Mouse (Mus musculus): ENCODE measurements around the gene 9930022D16Rik. TPM values are rescaled to one million over a fixed set of nuclear protein-coding genes. Genes with fewer than 3 reads are reported as not detected.

9930022D16Rik gene
- polyA plus RNA-seq (2012; rRNA removed): not detected in 2 replicates

- no peaks in the 10 kb centered on the region for H3K4me1 ChIP-seq (ENCODE audit: control insufficient read depth, insufficient read depth, low read length)
- WGBS: 79% methylated on average over 6 of the region's 6 CpGs
- no peaks in the 10 kb centered on the region for H3K36me3 ChIP-seq (ENCODE audit: control insufficient read depth, insufficient read depth, low read length)
- DNase-seq: no peak
- TF ChIP-seq CTCF (conservative IDR thresholded peaks at IDR 0.05; ENCODE audit: insufficient read depth, insufficient read length, low read depth, low read length): no peak
- no peak for TF ChIP-seq POLR2A (IDR thresholded peaks at IDR 0.05; ENCODE audit: low read depth, low read length)
- H3K27me3 ChIP-seq (replicated peaks; ENCODE audit: control insufficient read depth, insufficient read depth, low read length): no peaks in the 10 kb centered on the region
- H3K27ac ChIP-seq (ENCODE audit: insufficient read depth, low read depth, low read length): no peak within 1 kb of the TSS
- no peak within 1 kb of the TSS for H3K4me3 ChIP-seq (ENCODE audit: insufficient read depth, low read depth, low read length)
Observed at GRCm38 (mm10) chr11:109413617-109414016, at the start of gene 9930022D16Rik. TSS of gene 9930022D16Rik (plus strand) at chr11:109413917.

GRCm38 (mm10) chr11:109364337-109364736 is 49.4 kb upstream of the 9930022D16Rik start:
- WGBS: 32% methylated on average over 2 of the region's 2 CpGs
- Histone ChIP-seq H3K4me1 (ENCODE audit: control insufficient read depth, insufficient read depth, low read length) (peaks cover 45% of the 10 kb centered on the region), H3K4me3 (ENCODE audit: insufficient read depth, low read depth, low read length) (peak overlapping the region; percentile 12; the same call in 1 of the 2 replicates), H3K27ac (ENCODE audit: insufficient read depth, low read depth, low read length) (peak overlapping the region; percentile 58), H3K27me3 (replicated peaks; ENCODE audit: control insufficient read depth, insufficient read depth, low read length) (no peaks in the 10 kb centered on the region), H3K36me3 (ENCODE audit: control insufficient read depth, insufficient read depth, low read length) (no peaks in the 10 kb centered on the region; the same call in 1 of the 2 replicates)
- peak; percentile 59 for DNase-seq
- TF ChIP-seq CTCF (conservative IDR thresholded peaks at IDR 0.05; ENCODE audit: insufficient read depth, insufficient read length, low read depth, low read length) (no peak), POLR2A (IDR thresholded peaks at IDR 0.05; ENCODE audit: low read depth, low read length) (no peak)

DNA sequence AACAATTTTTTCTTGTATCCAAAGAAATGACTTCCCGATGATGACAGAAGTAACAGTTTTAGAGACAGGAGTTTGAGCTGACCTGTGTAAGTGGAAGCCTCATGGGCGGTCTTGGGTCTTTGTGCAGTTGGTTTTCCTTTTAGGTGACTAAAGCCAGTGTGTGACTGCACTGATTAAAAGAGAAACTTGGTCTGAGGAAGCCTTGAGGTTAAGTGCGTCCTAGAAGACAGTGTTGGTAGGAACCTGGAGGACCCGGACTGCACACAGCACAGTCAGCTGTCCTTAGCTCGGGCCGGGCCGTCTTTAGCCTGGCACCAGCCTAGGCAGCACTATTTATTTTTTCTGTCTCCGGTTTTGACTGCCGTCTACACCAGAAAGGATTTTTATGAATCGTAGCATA is 48.8 kb upstream of the 9930022D16Rik start:
- H3K4me3 ChIP-seq (ENCODE audit: insufficient read depth, low read depth, low read length): peak overlapping the region; percentile 31; the same call in 1 of the 2 replicates
- H3K36me3 ChIP-seq (ENCODE audit: control insufficient read depth, insufficient read depth, low read length): no peaks in the 10 kb centered on the region; the same call in 1 of the 2 replicates
- peak overlapping the region; percentile 58; the same call in 1 of the 2 replicates for H3K27ac ChIP-seq (ENCODE audit: insufficient read depth, low read depth, low read length)
- peaks cover 46% of the 10 kb centered on the region for H3K4me1 ChIP-seq (ENCODE audit: control insufficient read depth, insufficient read depth, low read length)
- no peaks in the 10 kb centered on the region for H3K27me3 ChIP-seq (replicated peaks; ENCODE audit: control insufficient read depth, insufficient read depth, low read length)
- TF ChIP-seq POLR2A (IDR thresholded peaks at IDR 0.05; ENCODE audit: low read depth, low read length): no peak
- no peak for TF ChIP-seq CTCF (conservative IDR thresholded peaks at IDR 0.05; ENCODE audit: insufficient read depth, insufficient read length, low read depth, low read length)
- 25% methylated on average over 10 of the region's 10 CpGs for WGBS
- peak; percentile 33 for DNase-seq

- peaks cover 42% of the 10 kb centered on the region for H3K4me1 ChIP-seq (ENCODE audit: control insufficient read depth, insufficient read depth, low read length)
- H3K27ac ChIP-seq (ENCODE audit: insufficient read depth, low read depth, low read length): peak overlapping the region; percentile 49; the same call in 1 of the 2 replicates
- WGBS: 82% methylated on average over 5 of the region's 5 CpGs
- no peak for DNase-seq
- TF ChIP-seq POLR2A (IDR thresholded peaks at IDR 0.05; ENCODE audit: low read depth, low read length) (no peak), CTCF (conservative IDR thresholded peaks at IDR 0.05; ENCODE audit: insufficient read depth, insufficient read length, low read depth, low read length) (no peak)
- no peaks in the 10 kb centered on the region; the same call in 1 of the 2 replicates for H3K36me3 ChIP-seq (ENCODE audit: control insufficient read depth, insufficient read depth, low read length)
- H3K27me3 ChIP-seq (replicated peaks; ENCODE audit: control insufficient read depth, insufficient read depth, low read length): no peaks in the 10 kb centered on the region
- H3K4me3 ChIP-seq (ENCODE audit: insufficient read depth, low read depth, low read length): no peak overlapping the region
Observed at GRCm38 (mm10) chr11:109365818-109366217, 47.9 kb upstream of the 9930022D16Rik start.

DNA sequence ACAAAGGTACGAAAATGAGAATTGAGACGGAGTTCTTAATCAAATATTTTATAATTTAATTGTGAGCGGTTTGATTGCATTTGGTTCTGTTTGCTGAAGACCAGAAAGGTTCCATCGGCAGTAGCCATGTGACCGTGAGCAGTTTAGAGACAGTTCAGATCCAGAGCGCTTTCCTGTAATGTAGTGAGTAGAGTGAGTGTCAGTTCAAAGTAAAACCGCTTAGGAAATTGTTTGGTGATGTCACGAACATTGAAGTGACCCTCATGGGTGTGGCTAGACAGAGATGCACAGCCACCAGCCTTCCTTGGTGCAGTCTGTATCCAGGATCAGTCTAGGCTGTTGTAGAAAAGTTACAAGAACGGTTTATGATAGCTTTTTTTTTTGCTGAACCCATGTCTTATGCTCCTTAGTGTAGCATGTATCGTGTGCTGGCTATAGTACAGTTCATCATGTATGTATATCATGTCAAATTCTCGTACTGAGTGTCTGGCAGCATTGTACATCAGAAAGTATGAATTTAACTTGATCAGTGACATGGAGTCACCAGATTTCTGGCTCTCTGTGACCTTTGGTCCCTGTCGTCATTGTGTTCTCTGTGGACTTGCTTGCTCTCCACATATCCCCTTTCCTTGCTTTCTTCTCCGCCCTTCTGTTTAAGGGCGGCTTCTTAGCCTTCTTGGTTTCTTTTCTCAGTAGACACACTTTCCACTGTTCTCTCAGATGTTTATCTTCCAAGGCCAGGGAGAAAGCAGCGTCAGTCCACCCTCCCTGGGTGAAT is 46.7 kb upstream of the 9930022D16Rik start:
- no peak for TF ChIP-seq POLR2A (IDR thresholded peaks at IDR 0.05; ENCODE audit: low read depth, low read length)
- TF ChIP-seq CTCF (conservative IDR thresholded peaks at IDR 0.05; ENCODE audit: insufficient read depth, insufficient read length, low read depth, low read length): no peak
- H3K27me3 ChIP-seq (replicated peaks; ENCODE audit: control insufficient read depth, insufficient read depth, low read length): no peaks in the 10 kb centered on the region
- peaks cover 37% of the 10 kb centered on the region for H3K4me1 ChIP-seq (ENCODE audit: control insufficient read depth, insufficient read depth, low read length)
- WGBS: 47% methylated on average over 15 of the region's 15 CpGs
- H3K27ac ChIP-seq (ENCODE audit: insufficient read depth, low read depth, low read length): 0 out of 2 replicates have a peak overlapping the region, but pooled peaks have one; percentile 7
- H3K36me3 ChIP-seq (ENCODE audit: control insufficient read depth, insufficient read depth, low read length): no peaks in the 10 kb centered on the region; the same call in 1 of the 2 replicates
- DNase-seq: peak; percentile 67
- no peak overlapping the region for H3K4me3 ChIP-seq (ENCODE audit: insufficient read depth, low read depth, low read length)

GRCm38 (mm10) chr11:109369026-109369637 is 44.6 kb upstream of the 9930022D16Rik start:
- peak overlapping the region; percentile 51 for H3K27ac ChIP-seq (ENCODE audit: insufficient read depth, low read depth, low read length)
- no peaks in the 10 kb centered on the region; the same call in 1 of the 2 replicates for H3K36me3 ChIP-seq (ENCODE audit: control insufficient read depth, insufficient read depth, low read length)
- peaks cover 37% of the 10 kb centered on the region for H3K4me1 ChIP-seq (ENCODE audit: control insufficient read depth, insufficient read depth, low read length)
- TF ChIP-seq CTCF (conservative IDR thresholded peaks at IDR 0.05; ENCODE audit: insufficient read depth, insufficient read length, low read depth, low read length) (no peak), POLR2A (IDR thresholded peaks at IDR 0.05; ENCODE audit: low read depth, low read length) (no peak)
- no peak overlapping the region for H3K4me3 ChIP-seq (ENCODE audit: insufficient read depth, low read depth, low read length)
- WGBS: 42% methylated on average over 3 of the region's 3 CpGs
- H3K27me3 ChIP-seq (replicated peaks; ENCODE audit: control insufficient read depth, insufficient read depth, low read length): no peaks in the 10 kb centered on the region
- DNase-seq: peak; percentile 57

GRCm38 (mm10) chr11:109375412-109375811 is 38.3 kb upstream of the 9930022D16Rik start:
- no peaks in the 10 kb centered on the region for H3K36me3 ChIP-seq (ENCODE audit: control insufficient read depth, insufficient read depth, low read length)
- TF ChIP-seq POLR2A (IDR thresholded peaks at IDR 0.05; ENCODE audit: low read depth, low read length) (no peak), CTCF (conservative IDR thresholded peaks at IDR 0.05; ENCODE audit: insufficient read depth, insufficient read length, low read depth, low read length) (no peak)
- H3K27ac ChIP-seq (ENCODE audit: insufficient read depth, low read depth, low read length): no peak overlapping the region
- H3K4me1 ChIP-seq (ENCODE audit: control insufficient read depth, insufficient read depth, low read length): peaks cover 30% of the 10 kb centered on the region
- DNase-seq: no peak
- 71% methylated on average over 7 of the region's 7 CpGs for WGBS
- H3K4me3 ChIP-seq (ENCODE audit: insufficient read depth, low read depth, low read length): no peak overlapping the region
- H3K27me3 ChIP-seq (replicated peaks; ENCODE audit: control insufficient read depth, insufficient read depth, low read length): no peaks in the 10 kb centered on the region
